Mouse (Mus musculus): Measurements from ENCODE around the gene Trappc4.

GRCm38 (mm10) chr9:44418519-44419385, 11.4 kb upstream of the Trappc4 start, which contains the start of gene Ccdc84:
- TF ChIP-seq CTCF (IDR thresholded peaks at IDR 0.05; ENCODE audit: borderline replicate concordance, extremely low read depth, insufficient read depth, insufficient read length) = no peak
- no peak for TF ChIP-seq POLR2A (IDR thresholded peaks at IDR 0.05; ENCODE audit: borderline replicate concordance, extremely low read depth, insufficient read depth, insufficient read length, poor library complexity, severe bottlenecking)
